Mouse (Mus musculus) frontal cortex, postnatal 25 days (tissue): ENCODE results near the gene Spen.
A peak's percentile ranks its signal among the peaks of the same experiment; 100 is the strongest.

Experiments
- DNase-seq, 2 experiments: peaks; one replicate each; pipeline ENCODE4 v3.0.0; 2022; ENCODE audit warnings: low spot score in 2 of 2

Spen gene

GRCm38 (mm10) chr4:141451251-141451650 is 87.1 kb downstream of the Spen start:
- DNase-seq = no peak

GRCm38 (mm10) chr4:141446211-141446610 is 92.2 kb downstream of the Spen start:
- no peak for DNase-seq

GRCm38 (mm10) chr4:141445328-141445720 is 93.1 kb downstream of the Spen start:
- DNase-seq = no peak

- peak; percentile 72 to 80 for DNase-seq
Observed at GRCm38 (mm10) chr4:141444451-141445327, 93.7 kb downstream of the Spen start, which contains the start of gene Zbtb17. Gene Zbtb17, plus strand, starts transcription at chr4:141444654.

- no peak for DNase-seq
Observed at GRCm38 (mm10) chr4:141443641-141444429, 94.6 kb downstream of the Spen start.

- no peak for DNase-seq
Observed at GRCm38 (mm10) chr4:141440877-141441276, 97.5 kb downstream of the Spen start.

GRCm38 (mm10) chr4:141439083-141439803 is 99.2 kb downstream of the Spen start:
- DNase-seq = no peak

- no peak for DNase-seq
Observed at GRCm38 (mm10) chr4:141435974-141436373, 102.4 kb downstream of the Spen start, which contains the start of gene Srarp. Gene Srarp, minus strand, starts transcription at chr4:141436105.

GRCm38 (mm10) chr4:141433191-141433590 is 105.2 kb downstream of the Spen start:
- DNase-seq = no peak

GRCm38 (mm10) chr4:141432666-141433065 is 105.7 kb downstream of the Spen start:
- no peak for DNase-seq

GRCm38 (mm10) chr4:141430997-141431396 is 107.4 kb downstream of the Spen start:
- DNase-seq = no peak

GRCm38 (mm10) chr4:141429847-141430246 is 108.5 kb downstream of the Spen start:
- DNase-seq = no peak

GRCm38 (mm10) chr4:141429381-141429780 is 109.0 kb downstream of the Spen start:
- no peak for DNase-seq

- DNase-seq = no peak
Observed at GRCm38 (mm10) chr4:141427921-141428320, 110.5 kb downstream of the Spen start.

- DNase-seq = no peak
Observed at GRCm38 (mm10) chr4:141426796-141427745, 111.3 kb downstream of the Spen start.

- DNase-seq = peak in 1 of 2 experiments; percentile 57
Observed at GRCm38 (mm10) chr4:141425484-141426479, 112.6 kb downstream of the Spen start.

GRCm38 (mm10) chr4:141423691-141424431 is 114.5 kb downstream of the Spen start:
- DNase-seq = no peak

GRCm38 (mm10) chr4:141423288-141423687 is 115.1 kb downstream of the Spen start:
- no peak for DNase-seq

- no peak for DNase-seq
Observed at GRCm38 (mm10) chr4:141422841-141423240, 115.6 kb downstream of the Spen start.
